Mouse (Mus musculus): Measurements from ENCODE around the gene Ccdc14. TPM values are rescaled to one million over a fixed set of nuclear protein-coding genes. Genes with fewer than 3 reads are reported as not detected.

Ccdc14 gene
- total RNA-seq, 2 experiments from 2014 or later = 8.0 to 8.5 TPM

Other genes starting within 250 kb of the Ccdc14 start
- gene Kalrn, start 117.1 kb upstream of the Ccdc14 start, total RNA-seq (2021) = 10 to 100 TPM; 41.1 to 41.7 TPM
- under 1 TPM; 0.95 to 0.99 TPM for gene Ropn1, start 40.7 kb upstream of the Ccdc14 start, total RNA-seq (2021)
- gene Mylk, start 54.6 kb downstream of the Ccdc14 start, total RNA-seq (2021) = 10 to 100 TPM; 32.0 to 34.4 TPM

Measured in heart, postnatal 4 days (tissue).